Mouse (Mus musculus) adrenal gland, adult 10 weeks (tissue): ENCODE data around the gene Abcg1. TPM values are rescaled to one million over a fixed set of nuclear protein-coding genes. Genes with fewer than 3 reads are reported as not detected.

Source experiments
- polyA plus RNA-seq: library from polyadenylated mRNA; stranded (reverse); fragments of 350-450 nt; fragmentation: Illumina TruSeq; extraction: RNeasy Lipid Tissue Mini Kit (QIAGEN cat#74804); gene quantifications from one replicate; pipeline ENCODE4 v1.2.3, GENCODE M21; 2014; ENCODE audit warnings: low read depth, low replicate concordance

Abcg1 gene
- polyA plus RNA-seq: 3.7 TPM

DNA sequence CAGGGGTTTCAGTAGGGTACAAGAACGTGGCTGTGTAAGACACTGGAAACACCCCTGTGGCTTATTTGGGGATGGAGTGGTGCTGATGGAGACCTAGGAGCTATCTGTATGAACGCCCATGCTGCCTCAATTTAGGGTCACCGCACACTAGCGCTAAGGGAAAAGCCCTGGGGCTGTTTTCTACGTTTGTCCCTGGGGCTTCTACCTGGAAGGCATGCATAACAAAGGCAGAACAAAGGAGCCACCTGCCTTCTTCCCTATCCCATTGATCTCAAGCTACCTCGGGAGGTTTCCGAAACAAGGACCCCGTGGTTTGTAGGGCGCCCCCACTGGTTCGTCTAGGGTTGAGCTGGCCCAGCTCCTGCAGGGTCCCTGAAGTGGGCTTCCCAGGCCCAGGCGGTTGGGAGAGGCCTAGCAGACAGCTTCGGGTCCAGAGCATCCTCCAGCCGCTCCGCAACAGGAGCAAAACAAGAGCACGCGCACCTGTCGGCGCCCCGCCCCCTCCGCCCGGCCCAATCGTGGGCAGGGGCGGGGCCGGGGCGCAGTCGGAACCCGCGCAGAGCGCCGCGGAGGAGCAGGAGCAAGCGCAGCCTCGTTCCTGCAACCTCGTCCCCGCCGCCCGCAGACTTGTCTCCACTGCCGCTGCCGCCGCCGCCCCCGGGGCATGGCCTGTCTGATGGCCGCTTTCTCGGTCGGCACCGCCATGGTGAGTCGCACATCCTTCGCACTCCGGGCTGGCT is at the start of gene Abcg1:
Gene Abcg1, plus strand, starts transcription at position 525 of the 740 bp plus-strand sequence.

GRCm38 (mm10) chr17:31129452-31129851 is 72.0 kb downstream of the Abcg1 start, which contains the start of gene Tff3:
TSS of gene Tff3 (minus strand) at chr17:31129646.

DNA sequence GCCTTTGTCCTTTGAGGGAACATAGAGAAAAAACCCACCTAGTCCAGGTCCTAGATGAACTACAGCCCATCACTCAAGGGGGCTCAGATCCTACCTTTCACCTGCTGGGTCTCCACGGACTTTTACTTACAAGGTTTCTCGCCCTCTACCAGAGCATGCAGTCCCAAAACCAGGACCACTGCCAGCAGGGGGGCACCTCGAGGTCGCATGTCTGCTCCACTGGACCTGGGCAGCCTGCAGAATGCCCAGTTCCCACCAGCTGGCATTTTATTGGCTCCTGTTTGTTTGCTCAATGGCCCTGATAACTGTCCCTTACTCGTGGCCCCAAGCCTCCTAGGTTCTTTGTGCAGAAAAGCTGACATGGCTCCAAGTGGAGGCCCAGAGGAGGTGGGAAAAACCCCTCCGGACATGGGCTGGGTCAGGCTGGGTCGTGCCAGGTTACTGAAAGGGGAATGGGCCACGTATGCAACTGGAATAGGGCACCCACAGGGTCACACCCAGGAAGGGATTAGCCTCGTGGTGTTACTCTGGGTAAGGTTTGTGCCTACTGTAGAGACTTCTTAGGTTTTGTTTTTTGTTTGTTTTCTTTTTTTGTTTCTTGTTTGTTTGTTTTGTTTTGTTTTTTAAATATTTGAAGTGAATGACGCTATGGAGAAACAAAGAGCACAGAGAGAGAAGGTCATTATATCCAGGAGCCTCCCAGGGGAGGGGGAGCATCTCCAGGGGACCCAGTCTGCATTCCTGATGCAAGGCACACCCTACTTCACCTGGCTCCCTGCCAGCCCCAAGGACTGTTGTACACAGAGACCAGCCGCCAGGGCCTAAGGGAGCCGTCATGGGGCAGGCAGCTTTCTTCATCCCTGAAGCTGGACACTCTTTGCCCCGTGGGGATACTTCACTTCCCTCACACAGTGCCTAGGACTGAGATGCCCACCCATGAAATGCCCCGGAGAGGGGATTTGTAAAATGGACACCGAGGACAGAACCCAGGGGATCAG is 86.9 kb downstream of the Abcg1 start, which contains the start of gene Tff2:
Gene Tff2, minus strand, starts transcription at position 243 of the 998 bp plus-strand sequence.

DNA sequence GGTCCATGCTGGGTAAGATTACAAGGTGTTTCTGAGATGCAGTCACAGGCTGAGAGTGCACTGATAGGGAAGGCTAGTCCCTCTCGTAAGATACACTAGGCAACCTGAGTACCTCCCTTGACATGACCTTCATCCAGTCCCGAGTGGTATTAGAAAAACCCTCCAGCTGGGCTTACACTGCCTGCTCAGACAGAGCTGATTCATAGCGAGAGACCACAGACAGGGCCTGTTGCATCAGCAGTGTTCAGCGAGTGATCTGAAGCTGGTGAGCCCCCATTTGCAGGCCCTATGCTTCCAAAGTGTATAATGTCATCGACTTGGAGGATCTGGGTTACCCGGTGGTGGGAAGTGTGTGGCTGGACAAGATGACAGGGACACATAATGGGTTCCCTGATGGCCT is 107.7 kb downstream of the Abcg1 start, which contains the start of gene Tff1:
Gene Tff1, minus strand, starts transcription at position 151 of the 400 bp plus-strand sequence.

Other genes with a start within 250 kb of the Abcg1 start
- not detected for gene Glp1r, start 155.9 kb upstream of the Abcg1 start, polyA plus RNA-seq
- not detected for gene Umodl1, start 103.0 kb upstream of the Abcg1 start, polyA plus RNA-seq
- gene Tff3, start 72.0 kb downstream of the Abcg1 start, polyA plus RNA-seq: not detected
- not detected for gene Tff2, start 86.6 kb downstream of the Abcg1 start, polyA plus RNA-seq
- gene Tff1, start 107.6 kb downstream of the Abcg1 start, polyA plus RNA-seq: not detected
- gene Tmprss3, start 141.3 kb downstream of the Abcg1 start, polyA plus RNA-seq: not detected
- not detected for gene Ubash3a, start 150.2 kb downstream of the Abcg1 start, polyA plus RNA-seq
- 1.2 TPM for gene Rsph1, start 219.7 kb downstream of the Abcg1 start, polyA plus RNA-seq
- 0.70 TPM for gene Slc37a1, start 229.1 kb downstream of the Abcg1 start, polyA plus RNA-seq